Mouse (Mus musculus) C2C12 (cell line): ENCODE measurements around the gene Lgi1. TPM values are rescaled to one million over a fixed set of nuclear protein-coding genes. Genes with fewer than 3 reads are reported as not detected.

Source experiments
- H3K27me3 ChIP-seq: one replicate; pipeline ENCODE4 v1.6.1; 2011; ENCODE audit not compliant: control insufficient read depth, insufficient read depth, insufficient read length
- H3K36me3 ChIP-seq: one replicate; pipeline ENCODE4 v1.6.1; 2011; ENCODE audit not compliant: control insufficient read depth, insufficient read depth
- H3K4me3 ChIP-seq: one replicate; pipeline ENCODE4 v1.5.1; 2011; ENCODE audit warnings: mild to moderate bottlenecking, control low read depth; ENCODE audit not compliant: poor library complexity, insufficient read depth, severe bottlenecking
- H3K79me2 ChIP-seq: one replicate; pipeline ENCODE4 v1.6.1; 2011; ENCODE audit not compliant: control insufficient read depth, insufficient read depth
- H3K79me3 ChIP-seq: one replicate; pipeline ENCODE4 v1.6.1; 2011; ENCODE audit warnings: low read depth, control low read depth
- H3ac ChIP-seq: one replicate; pipeline ENCODE3; 2011; ENCODE audit warnings: low read depth; ENCODE audit not compliant: control insufficient read depth, insufficient read length
- CEBPB ChIP-seq: IDR thresholded peaks from one replicate; pipeline ENCODE4 v1.6.1; 2011; ENCODE audit warnings: low read depth, mild to moderate bottlenecking, control low read depth, moderate library complexity
- CTCF ChIP-seq: IDR thresholded peaks from one replicate; pipeline ENCODE4 v1.5.1; 2011; ENCODE audit not compliant: control insufficient read depth, insufficient read depth, insufficient read length
- FOSL1 ChIP-seq: IDR thresholded peaks from one replicate; pipeline ENCODE4 v1.8.0; 2011; ENCODE audit warnings: mild to moderate bottlenecking, low read length; ENCODE audit not compliant: poor library complexity, insufficient read depth, severe bottlenecking
- MAX ChIP-seq: IDR thresholded peaks from one replicate; pipeline ENCODE4 v1.6.1; 2011; ENCODE audit warnings: mild to moderate bottlenecking, control low read depth
- MYOD1 ChIP-seq: IDR thresholded peaks from one replicate; pipeline ENCODE4 v1.6.1; 2011; ENCODE audit warnings: low read depth; ENCODE audit not compliant: control insufficient read depth, insufficient read length
- MYOG ChIP-seq: IDR thresholded peaks from one replicate; pipeline ENCODE4 v1.6.1; 2011; ENCODE audit not compliant: control insufficient read depth, insufficient read length; ENCODE audit errors: extremely low read depth
- USF1 ChIP-seq: IDR thresholded peaks from one replicate; pipeline ENCODE4 v1.6.1; 2011; ENCODE audit warnings: low read depth, mild to moderate bottlenecking, control low read depth, moderate library complexity
- polyA plus RNA-seq: library from polyadenylated mRNA; unstranded; fragments of >200 nt; fragmentation: generic; extraction: Trizol; gene quantifications from one replicate; pipeline ENCODE4 v1.2.1, GENCODE M21; 2012; ENCODE audit warnings: missing spikeins

Lgi1 gene
- polyA plus RNA-seq, 1 experiment, result not detected

GRCm38 (mm10) chr19:38259436-38259835, 4.9 kb upstream of the Lgi1 start:
- Histone ChIP-seq H3ac (no peak overlapping the region), H3K36me3 (no peaks in the 10 kb centered on the region), H3K79me2 (no peaks in the 10 kb centered on the region), H3K27me3 (peaks cover 33% of the 10 kb centered on the region), H3K79me3 (no peaks in the 10 kb centered on the region), H3K4me3 (no peak overlapping the region)
- TF ChIP-seq FOSL1 (no peak), MAX (no peak)

- no peak overlapping the region for H3K4me3 ChIP-seq
- no peaks in the 10 kb centered on the region for H3K36me3 ChIP-seq
- H3K79me3 ChIP-seq, result no peaks in the 10 kb centered on the region
- TF ChIP-seq USF1 (no peak), FOSL1 (no peak), CEBPB (no peak), CTCF (no peak), MYOD1 (no peak)
- H3K79me2 ChIP-seq, result no peaks in the 10 kb centered on the region
- peaks cover 37% of the 10 kb centered on the region for H3K27me3 ChIP-seq
- no peak overlapping the region for H3ac ChIP-seq
These were observed 4.0 kb upstream of the Lgi1 start for GRCm38 (mm10) chr19:38260346-38260745.

- Histone ChIP-seq H3ac (no peak overlapping the region), H3K27me3 (peaks cover 37% of the 10 kb centered on the region), H3K36me3 (no peaks in the 10 kb centered on the region), H3K79me2 (no peaks in the 10 kb centered on the region), H3K4me3 (no peak overlapping the region), H3K79me3 (no peaks in the 10 kb centered on the region)
- TF ChIP-seq USF1 (no peak), MAX (no peak), CTCF (no peak), CEBPB (no peak)
These were observed 3.0 kb upstream of the Lgi1 start for GRCm38 (mm10) chr19:38261351-38261750.

- Histone ChIP-seq H3K79me2 (no peaks in the 10 kb centered on the region), H3ac (no peak overlapping the region), H3K79me3 (no peaks in the 10 kb centered on the region), H3K36me3 (no peaks in the 10 kb centered on the region), H3K4me3 (no peak overlapping the region), H3K27me3 (peaks cover 46% of the 10 kb centered on the region)
- TF ChIP-seq FOSL1 (no peak), MAX (no peak), CEBPB (no peak), MYOD1 (no peak), CTCF (no peak), MYOG (no peak), USF1 (no peak)
These were observed 369 bp upstream of the Lgi1 start for GRCm38 (mm10) chr19:38263829-38264504.

GRCm38 (mm10) chr19:38265767-38266166, 1.4 kb downstream of the Lgi1 start:
- H3K4me3 ChIP-seq, result no peak overlapping the region
- no peaks in the 10 kb centered on the region for H3K36me3 ChIP-seq
- peaks cover 33% of the 10 kb centered on the region for H3K27me3 ChIP-seq
- no peak overlapping the region for H3ac ChIP-seq
- TF ChIP-seq FOSL1 (no peak), MYOD1 (no peak), CEBPB (no peak), CTCF (no peak), USF1 (no peak), MAX (no peak), MYOG (no peak)
- no peaks in the 10 kb centered on the region for H3K79me3 ChIP-seq
- no peaks in the 10 kb centered on the region for H3K79me2 ChIP-seq

- H3K36me3 ChIP-seq, result no peaks in the 10 kb centered on the region
- H3K79me2 ChIP-seq, result no peaks in the 10 kb centered on the region
- H3K79me3 ChIP-seq, result no peaks in the 10 kb centered on the region
- peaks cover 25% of the 10 kb centered on the region for H3K27me3 ChIP-seq
- no peak overlapping the region for H3K4me3 ChIP-seq
- H3ac ChIP-seq, result no peak overlapping the region
- no peak for TF ChIP-seq FOSL1
- no peak for TF ChIP-seq CTCF
- TF ChIP-seq MYOD1, result no peak
- TF ChIP-seq USF1, result no peak
- TF ChIP-seq MYOG, result no peak
- no peak for TF ChIP-seq MAX
- no peak for TF ChIP-seq CEBPB
These were observed 3.1 kb downstream of the Lgi1 start for GRCm38 (mm10) chr19:38267469-38267868.
